Mouse (Mus musculus) embryonic facial prominence, embryonic 11.5 days (tissue): ENCODE data around the gene Tctex1d2. TPM values are rescaled to one million over a fixed set of nuclear protein-coding genes. Genes with fewer than 3 reads are reported as not detected.

ENCODE experiments used
- polyA plus RNA-seq: library from polyadenylated mRNA; unstranded; fragments of >200 nt; fragmentation: Nextera tagmentation; extraction: Ambion mirVana; gene quantifications from 2 replicates; pipeline ENCODE4 v1.2.1, GENCODE M21; 2014

Gene Tctex1d2
- polyA plus RNA-seq, 1 experiment from 2014 or later, result 31.9 TPM

Other genes starting within 250 kb of the Tctex1d2 start
- not detected in 2 replicates for gene Bex6, start 239.9 kb upstream of the Tctex1d2 start, polyA plus RNA-seq
- gene Fbxo45, start 172.5 kb upstream of the Tctex1d2 start, polyA plus RNA-seq, result 18.8 and 24.2 TPM in 2 replicates
- 21.1 and 21.2 TPM in 2 replicates for gene Wdr53, start 172.5 kb upstream of the Tctex1d2 start, polyA plus RNA-seq
- gene Smco1, start 148.2 kb upstream of the Tctex1d2 start, polyA plus RNA-seq, result not detected in 2 replicates
- gene Rnf168, start 142.2 kb upstream of the Tctex1d2 start, polyA plus RNA-seq, result 25.4 and 26.0 TPM in 2 replicates
- 25.1 and 30.6 TPM in 2 replicates for gene Ubxn7, start 87.4 kb upstream of the Tctex1d2 start, polyA plus RNA-seq
- 0.22 TPM in 1 of 2 replicates, not detected in the other for gene Tm4sf19, start 19.2 kb upstream of the Tctex1d2 start, polyA plus RNA-seq
- 33.4 and 36.7 TPM in 2 replicates for gene Pcyt1a, start 11.2 kb downstream of the Tctex1d2 start, polyA plus RNA-seq
- 0.34 and 0.53 TPM in 2 replicates for gene Slc51a, start 68.2 kb downstream of the Tctex1d2 start, polyA plus RNA-seq
- gene Zdhhc19, start 76.6 kb downstream of the Tctex1d2 start, polyA plus RNA-seq, result not detected in 2 replicates
- gene Tfrc, start 189.2 kb downstream of the Tctex1d2 start, polyA plus RNA-seq, result 57.9 and 63.2 TPM in 2 replicates
- gene Tnk2, start 224.2 kb downstream of the Tctex1d2 start, polyA plus RNA-seq, result 5.3 and 5.8 TPM in 2 replicates